Mouse (Mus musculus) heart, postnatal 0 days (tissue): ENCODE results near the gene Plrg1.

Experiments used
- CTCF ChIP-seq: IDR thresholded peaks from 2 replicates; pipeline ENCODE4 v1.5.1; 2016; ENCODE audit warnings: antibody characterized with exemption, control low read depth, low read depth
- EP300 ChIP-seq: IDR thresholded peaks from 2 replicates; pipeline ENCODE4 v1.6.1; 2016; ENCODE audit warnings: antibody characterized with exemption, low read depth

DNA sequence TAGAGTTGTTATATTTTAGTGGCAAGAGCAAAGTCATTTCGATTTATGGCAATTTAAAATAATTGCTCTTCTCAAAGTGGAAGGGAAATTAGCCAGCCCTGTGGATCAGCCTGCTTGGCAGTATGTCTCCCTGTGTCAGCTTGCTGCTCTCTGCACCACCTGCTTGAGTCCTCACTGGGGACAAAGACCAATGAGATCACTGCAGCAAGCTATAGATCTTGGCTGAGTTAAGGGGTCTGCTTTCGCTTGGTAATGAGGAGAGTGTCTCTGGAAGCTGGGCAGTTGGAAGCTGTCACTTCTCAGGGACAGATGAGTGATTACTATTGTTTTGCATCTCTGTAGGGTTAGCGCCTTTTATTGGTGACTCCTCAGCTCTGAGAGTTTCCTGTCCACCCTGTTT lies 57.5 kb downstream of the Plrg1 start:
- TF ChIP-seq CTCF: no peak
- TF ChIP-seq EP300: no peak
